Mouse (Mus musculus): ENCODE data around the gene Cmip.

Cmip gene

DNA sequence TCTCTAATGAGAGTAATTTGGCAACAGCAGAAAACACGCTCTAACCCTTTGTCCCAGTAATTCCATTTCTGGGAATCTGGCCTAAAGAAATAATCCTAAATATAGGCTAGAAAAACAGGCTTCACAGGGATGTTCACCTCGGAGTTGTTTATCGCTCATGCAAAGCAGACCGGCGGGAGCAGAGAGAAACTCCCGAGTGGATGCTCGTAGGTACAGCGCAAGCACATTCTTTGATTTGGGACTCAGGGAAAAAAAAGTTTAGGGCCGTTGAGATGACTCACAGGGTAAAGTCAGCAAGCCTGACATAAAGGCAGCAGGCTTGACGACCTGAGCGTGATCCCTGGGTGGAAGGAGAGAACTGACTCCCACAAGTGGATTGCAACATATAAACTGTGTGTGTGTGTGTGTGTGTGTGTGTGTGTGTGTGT lies 116.2 kb downstream of the Cmip start:
- DNase-seq (ENCODE audit: low read depth, low spot score): no peak

DNA sequence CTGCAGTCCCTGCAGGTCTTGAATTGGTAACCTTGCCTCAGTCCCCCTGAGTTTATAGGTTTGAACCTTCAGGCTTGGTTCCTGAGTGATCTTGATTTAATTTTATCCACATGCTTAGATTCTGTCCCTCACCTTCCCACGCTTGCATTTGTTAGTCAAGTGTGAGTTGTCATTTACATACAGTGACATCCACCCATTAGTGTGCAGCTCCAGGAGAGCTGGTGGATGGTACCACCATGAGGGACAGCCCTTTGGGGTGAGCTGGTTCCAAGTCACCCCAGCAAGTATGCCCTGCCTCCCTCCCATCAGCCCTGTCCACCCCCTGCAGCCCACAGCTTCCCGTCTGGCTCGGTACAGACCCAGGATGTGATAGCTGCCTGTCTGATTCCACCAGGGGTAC lies 117.2 kb downstream of the Cmip start:
- DNase-seq (ENCODE audit: low read depth, low spot score): no peak

DNA sequence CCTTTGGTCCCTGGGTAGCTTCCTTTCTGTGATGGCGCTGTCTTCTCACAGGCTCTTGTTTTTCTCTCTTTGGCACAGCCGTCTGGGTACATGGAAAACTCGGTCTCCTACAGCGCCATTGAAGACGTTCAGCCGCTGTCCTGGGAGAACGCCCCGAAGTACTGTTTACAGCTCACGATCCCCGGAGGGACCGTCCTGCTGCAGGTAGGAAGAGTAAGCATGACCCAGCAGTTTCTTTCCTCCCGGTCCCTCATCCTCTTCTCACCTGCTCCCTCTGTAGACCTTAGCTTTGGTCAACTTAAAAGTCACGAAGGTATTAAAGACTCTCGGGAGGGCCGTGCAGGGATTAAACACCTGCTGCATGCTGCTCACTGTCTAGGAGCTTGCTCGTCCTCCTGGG lies 120.1 kb downstream of the Cmip start:
- DNase-seq (ENCODE audit: low read depth, low spot score): no peak

DNA sequence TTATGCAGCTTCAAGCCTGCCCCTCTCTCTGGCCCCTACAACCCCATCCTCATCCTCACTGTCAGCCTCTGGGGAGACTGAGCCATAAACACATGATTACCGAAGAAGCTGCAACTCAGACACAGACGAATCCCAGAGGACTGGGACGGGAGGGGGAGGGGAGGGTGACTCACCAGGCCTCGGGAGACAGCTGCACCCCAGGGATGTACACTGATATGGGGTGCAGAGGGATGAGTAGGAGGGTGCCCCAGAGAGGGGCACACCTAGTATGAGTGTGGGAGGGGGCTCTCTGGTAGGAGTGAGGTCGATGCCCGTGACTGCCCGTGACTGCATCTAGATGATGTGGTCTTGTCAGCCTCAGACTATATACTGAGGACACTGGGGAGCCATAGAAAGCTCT lies 121.8 kb downstream of the Cmip start:
- DNase-seq (ENCODE audit: low read depth, low spot score): no peak

DNA sequence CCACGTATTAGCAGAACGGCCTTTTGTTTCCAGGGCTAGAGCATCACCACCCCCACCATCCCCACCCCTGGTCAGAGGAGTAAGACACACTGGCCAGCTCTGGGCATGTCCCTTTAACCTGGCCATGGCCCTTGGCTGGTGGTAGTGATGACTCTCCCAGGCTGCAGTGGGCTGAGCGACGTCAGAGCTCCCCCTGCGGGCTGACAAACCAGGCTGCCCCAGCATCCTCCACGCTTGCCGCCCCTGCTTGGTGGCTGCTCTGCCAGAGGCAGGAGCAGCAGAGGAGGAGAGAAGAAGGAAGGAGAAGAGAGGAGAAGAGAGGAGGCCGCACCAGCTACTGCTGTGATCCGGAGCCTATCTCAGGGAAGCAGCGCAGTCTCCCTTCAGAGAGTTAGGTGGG lies 122.3 kb downstream of the Cmip start:
- no peak for DNase-seq (ENCODE audit: low read depth, low spot score)

DNA sequence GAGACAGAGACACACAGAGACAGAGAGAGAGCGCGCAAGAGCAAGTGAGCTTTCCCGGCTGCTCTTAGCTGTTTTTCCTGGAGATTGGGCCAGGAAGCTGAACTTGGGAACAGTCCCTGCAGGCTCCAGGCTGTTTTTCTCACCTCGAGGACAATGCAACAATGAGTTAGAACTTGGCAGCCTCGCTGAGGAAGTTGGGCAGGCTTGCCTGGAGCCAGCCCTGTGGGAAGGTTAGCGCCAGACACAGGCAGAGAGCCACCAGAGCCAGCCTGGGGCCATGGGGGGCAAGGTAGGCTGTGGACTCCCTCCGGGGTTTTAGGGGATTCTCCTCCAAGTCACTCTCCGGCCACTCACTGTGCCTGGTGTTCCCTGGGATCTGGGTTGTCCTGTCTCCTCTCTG lies 123.9 kb downstream of the Cmip start:
- DNase-seq (ENCODE audit: low read depth, low spot score): no peak

DNA sequence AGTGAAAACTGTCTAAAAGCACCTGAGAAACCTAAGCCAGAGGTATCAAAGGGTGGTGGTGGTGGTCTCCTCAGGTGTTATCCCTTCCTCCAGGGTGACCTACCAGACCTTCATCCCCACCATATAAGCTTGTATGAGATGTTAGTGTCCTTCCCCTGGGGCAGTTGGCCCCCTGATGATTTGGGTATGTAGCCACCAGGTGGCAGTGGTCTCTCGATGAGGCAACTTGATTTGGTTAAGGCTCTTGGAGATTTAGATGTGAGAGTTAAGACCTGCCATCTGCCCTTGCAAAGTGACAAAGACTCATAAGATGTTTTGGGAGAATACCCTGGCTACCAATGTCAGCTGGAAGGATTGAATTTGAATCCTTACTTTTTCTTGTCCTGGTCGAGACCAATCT lies 129.3 kb downstream of the Cmip start:
- DNase-seq (ENCODE audit: low read depth, low spot score): peak; percentile 53

DNA sequence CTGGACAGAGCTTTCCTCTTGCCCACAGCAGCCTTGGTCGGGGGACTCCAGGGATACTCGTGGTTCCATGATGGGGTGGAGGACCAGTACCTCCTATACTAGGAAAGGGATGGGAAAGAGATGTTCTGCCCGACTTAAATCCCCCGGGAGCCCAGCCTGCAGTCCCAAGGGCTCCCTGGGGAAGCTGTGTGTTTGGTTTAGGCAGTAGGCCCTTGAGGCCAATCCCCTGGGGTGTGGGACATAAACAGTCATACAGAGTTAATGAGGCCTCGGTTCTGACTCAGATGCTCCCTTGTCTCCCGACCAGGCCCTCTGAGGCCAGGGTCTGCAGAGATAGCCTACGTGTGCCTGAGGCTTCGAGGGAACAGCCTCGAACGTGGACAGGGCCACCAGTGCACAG lies 130.8 kb downstream of the Cmip start:
- no peak for DNase-seq (ENCODE audit: low read depth, low spot score)

DNA sequence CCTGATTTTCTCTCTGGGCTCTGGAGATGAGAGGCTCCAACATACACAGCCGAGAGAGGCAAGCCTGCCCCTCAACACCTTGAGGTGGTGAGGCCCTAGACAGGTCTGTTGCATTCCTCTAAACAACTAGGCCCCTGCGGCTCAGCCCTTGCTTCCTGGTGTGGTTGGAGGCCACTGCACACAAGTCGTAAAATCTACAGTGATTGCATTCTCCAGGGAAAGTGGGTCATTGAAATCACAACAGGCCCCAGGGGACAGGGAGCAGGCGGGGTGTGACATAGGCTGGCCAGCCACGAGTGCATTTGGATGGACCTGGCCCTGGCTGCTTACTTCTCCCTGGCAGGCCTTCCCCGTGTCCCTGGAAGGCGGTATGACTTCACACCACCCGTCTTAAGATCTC lies 131.5 kb downstream of the Cmip start:
- DNase-seq (ENCODE audit: low read depth, low spot score): no peak

DNA sequence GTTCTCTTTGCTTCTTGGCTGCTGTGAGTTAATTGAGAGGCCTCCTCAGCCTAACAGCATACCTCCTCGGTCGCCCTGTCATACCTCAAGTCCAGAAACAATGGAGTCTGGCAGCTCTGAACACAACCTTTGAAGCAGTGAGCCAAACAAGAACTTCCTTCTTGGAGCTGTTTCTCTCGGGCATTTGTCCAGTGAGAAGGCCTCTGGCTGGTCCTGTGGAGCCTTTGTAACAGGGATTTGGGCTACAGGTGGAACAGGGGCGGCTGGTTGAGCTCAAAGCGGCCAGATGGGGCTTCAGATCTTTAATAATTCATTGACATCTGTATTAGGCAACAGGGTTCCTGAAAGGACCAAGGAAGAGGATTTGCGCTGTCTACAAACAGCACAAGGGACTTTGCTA lies 137.0 kb downstream of the Cmip start:
- no peak for DNase-seq (ENCODE audit: low read depth, low spot score)

DNA sequence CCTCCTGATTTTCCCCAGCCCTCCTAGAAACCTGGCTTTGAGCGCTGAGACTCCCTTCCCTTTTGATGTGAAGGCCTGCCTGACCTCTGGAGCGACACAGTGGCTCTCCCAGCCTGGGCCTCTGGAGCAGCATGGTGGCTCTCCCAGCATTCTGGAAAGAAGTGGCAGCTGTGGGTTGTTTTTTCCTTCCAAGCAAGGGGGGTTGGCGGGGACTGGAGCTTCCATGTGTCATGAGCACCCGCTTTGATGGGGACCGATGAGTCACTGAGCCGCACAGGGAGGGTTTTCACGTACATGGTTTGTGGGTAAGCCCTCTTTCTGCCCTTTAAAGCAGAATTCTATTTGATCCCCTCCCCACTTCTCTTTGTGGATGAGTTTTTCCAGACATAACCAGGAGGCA lies 138.2 kb downstream of the Cmip start:
- no peak for DNase-seq (ENCODE audit: low read depth, low spot score)

DNA sequence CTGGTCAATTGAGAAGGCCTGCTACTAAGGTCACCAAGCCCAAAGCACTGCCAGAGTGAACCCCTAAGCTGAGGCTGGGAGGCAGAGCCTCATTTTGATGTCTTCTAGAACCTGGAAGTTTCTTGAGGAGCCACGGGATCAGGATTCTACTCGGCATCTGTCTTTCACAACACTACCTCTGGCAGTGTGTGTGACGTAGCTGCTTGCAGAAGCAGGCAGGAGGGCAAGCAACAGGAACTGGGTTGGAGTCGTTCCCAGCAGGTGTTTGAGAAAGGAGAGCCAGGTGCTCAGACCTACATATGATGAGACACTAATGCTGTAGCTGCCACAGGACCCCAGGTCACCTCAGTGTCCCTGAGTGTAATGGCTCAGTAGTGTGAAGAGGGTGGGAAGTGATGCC lies 140.0 kb downstream of the Cmip start:
- no peak for DNase-seq (ENCODE audit: low read depth, low spot score)

DNA sequence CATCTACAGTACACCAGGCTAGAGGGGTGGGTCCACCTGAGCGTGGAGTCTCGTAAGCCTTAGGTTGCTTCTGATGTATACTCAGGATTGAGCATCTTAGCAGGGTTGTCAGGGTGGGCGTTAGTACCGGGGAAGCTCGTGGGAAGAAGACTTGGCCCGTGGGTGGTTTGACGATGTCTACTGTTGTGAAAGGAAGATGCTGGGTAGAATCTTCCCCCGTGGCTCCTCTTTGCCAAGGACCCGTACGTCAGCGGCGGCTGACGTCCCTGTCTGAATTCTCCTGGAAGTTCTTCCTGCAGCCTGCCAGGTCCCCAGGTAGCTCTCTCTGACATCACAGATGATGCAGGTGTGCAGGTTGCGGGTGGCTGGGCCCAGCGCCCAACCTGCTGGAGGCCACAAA lies 140.9 kb downstream of the Cmip start:
- DNase-seq (ENCODE audit: low read depth, low spot score): no peak

DNA sequence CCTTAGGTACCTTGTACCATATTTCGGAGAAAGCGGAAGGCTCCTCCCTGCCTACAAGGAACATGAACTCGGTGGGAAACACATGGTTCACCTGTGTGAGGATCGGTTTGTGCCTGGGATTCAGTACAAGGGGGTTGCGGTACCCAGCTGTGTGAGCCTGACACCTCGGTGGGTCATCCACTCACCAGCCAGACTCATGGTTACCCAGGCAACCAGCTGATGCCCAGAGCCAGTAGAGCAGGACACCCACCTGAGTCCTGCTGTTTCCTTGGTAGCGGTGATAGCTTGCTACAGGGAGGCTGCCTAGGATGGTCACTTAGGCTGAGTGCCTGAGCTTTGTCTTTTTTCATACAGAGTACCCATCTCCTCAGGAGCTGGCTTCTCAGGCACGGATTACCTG lies 142.4 kb downstream of the Cmip start:
- no peak for DNase-seq (ENCODE audit: low read depth, low spot score)

DNA sequence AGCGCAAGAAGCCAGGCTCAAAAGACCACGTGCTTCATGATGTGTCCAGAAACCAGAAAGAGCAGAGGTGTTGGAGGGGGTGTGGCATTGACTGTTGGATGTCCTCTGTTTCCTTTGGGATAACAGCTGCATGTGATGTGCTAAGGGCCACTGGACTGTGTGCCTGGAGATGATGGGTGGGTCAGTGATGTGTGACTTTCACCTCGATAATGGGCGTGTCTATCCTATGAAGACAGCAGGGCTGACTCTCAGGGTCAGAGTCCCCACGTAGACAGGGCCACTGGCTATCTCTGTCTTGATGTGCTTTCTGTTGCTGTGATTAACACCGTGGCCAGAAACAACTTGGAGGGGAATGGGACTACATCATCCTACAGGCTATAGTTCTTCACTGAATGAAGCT lies 144.0 kb downstream of the Cmip start:
- DNase-seq (ENCODE audit: low read depth, low spot score): no peak

DNA sequence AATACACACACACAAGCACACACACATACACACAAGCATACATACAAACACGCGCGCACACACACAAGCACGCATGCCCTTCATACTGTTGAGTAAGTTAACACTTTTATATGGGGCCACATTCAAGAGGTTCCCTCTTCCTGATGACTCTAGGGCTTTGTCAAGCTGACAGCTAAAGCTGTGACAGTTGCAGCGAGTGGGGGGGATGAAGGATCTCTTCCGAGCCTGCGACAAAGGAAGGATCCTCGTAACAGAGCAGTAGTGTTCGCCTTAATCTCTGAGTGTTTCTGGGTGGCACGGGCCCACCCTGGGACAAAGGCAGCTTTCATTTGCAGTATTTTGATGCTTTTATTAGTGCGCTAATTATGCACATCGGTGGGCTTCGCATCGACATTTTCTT lies 145.0 kb downstream of the Cmip start:
- DNase-seq (ENCODE audit: low read depth, low spot score): no peak

DNA sequence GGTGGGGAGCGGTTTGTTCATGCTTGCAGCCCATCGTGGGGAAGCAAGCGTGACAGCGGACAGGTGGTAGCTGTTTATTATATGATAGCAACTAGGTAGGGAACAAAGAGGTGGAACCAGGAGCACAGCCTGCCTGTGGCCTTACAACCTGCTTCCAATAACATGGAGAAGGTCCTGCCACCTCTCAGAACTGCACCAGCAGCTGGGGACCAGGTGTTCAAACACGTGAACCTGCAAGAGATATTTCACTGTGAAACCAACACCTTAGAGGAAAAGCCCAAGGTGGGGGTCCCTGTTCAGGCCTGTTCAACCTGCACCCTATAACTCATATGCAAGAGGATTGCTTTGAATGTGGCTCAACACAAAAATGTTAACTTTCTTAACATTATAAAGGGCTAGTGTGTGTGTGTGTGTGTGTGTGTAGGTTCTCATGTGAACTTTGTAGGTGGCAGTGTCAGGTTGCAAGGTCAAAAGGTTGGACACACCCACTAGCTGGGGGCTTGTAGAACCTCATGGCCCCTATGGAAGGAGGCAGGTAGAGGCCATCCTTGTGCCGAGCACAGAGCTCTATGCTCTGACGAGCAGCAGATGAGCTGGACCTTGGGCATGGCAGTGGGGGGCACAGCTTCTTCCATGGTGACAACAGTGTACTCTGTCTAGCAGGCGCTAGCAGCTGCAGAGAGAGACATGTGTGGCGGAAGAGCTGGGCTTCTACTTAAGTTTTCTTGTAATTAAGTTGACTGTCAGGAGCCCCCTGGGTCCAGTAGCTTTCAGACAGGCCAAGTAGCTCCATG lies 146.2 kb downstream of the Cmip start:
- DNase-seq (ENCODE audit: low read depth, low spot score): peak; percentile 39

DNA sequence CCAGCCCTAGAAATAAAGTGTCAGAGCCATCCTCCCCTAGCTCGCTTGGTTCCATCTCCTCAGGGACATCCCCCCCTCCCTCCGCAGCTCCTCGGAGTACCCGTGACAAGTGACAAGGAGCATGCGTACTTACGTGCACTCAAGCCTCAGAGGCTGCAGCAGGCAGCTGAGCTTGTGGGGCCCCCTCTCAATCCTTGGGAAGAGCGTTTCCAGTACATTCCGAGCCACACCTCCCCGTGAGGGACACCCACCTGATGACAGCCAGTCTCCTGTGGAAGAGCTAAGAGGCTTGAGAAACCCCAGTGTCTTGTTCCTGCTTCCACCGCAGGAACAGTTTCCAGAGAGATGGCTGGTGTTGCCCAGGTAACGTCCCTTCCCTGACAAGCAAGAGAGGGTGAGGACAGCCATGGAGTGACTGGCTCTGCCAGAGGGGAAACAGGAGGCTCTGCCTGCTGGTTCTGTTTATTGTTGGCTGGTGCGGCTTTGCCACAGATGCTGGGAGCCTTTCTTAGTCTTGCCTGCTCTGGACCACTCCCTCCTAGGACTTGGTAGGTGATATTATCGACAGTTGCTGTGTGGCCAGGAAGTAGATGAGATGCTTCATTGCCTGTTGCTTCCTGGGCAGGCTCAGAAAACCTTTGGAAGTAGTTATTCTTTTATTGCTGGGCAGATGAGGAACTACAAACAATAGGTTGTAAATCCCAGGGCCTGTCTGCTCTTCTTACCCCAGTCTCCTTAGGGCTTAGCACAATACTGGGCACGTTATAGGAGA lies 147.0 kb downstream of the Cmip start:
- peak; percentile 46 for DNase-seq (ENCODE audit: low read depth, low spot score)

DNA sequence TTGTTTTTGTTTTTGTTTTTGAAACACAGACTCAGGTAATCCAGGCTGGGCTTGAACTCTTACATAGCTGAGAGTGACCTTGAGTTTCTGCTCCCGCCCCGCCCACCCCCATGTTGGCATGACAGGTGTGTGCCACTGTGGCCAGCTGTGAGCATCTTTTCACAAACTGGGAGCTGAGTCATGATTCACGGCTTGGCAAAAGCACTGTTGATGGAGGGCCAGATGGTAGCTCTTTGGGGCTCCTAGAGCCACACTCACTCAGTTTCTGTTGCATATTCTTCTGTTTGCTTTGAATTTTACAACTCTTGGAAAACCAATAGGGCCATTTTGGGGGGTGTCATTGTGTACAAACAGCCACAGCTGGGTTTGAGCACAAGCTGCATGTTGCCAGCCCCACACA lies 149.2 kb downstream of the Cmip start:
- DNase-seq (ENCODE audit: low read depth, low spot score): no peak

DNA sequence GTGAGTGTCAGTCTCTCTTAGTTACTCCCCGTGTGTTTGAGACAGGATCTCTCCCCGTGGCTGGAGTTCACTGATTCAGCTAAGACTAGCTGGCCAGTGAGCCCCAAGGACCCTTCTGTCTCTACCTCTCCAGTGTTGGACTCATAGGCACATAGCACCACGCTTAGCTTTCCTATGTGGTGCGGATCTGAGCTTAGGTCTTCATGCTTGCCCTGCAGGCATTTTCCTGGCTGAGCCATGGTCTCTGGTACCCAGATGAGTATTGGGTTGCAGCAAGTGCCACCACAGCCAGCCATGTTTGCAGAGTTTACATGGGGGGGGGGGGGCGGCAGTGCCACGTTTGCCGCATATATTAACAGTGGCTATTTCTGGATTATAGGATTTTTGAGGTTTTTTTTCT lies 151.8 kb downstream of the Cmip start:
- DNase-seq (ENCODE audit: low read depth, low spot score): no peak

DNA sequence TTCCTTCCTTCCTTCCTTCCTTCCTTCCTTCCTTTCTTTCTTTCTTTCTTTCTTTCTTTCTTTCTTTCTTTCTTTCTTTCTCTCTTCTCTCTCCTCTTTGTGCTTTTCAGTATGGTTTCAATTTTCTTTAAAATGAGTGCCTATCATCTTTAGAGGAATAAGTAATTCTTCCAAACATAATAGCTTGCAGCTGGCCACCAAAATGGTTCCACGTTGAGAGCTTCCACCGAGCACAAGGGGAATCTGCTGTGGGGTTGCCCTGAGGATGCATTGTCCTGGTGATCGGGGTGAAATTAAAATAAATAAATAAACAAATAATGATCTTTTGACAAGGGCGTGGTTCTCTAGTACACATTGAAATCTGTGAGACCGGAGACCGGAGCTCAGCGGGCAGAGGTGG lies 152.2 kb downstream of the Cmip start:
- DNase-seq (ENCODE audit: low read depth, low spot score): no peak

DNA sequence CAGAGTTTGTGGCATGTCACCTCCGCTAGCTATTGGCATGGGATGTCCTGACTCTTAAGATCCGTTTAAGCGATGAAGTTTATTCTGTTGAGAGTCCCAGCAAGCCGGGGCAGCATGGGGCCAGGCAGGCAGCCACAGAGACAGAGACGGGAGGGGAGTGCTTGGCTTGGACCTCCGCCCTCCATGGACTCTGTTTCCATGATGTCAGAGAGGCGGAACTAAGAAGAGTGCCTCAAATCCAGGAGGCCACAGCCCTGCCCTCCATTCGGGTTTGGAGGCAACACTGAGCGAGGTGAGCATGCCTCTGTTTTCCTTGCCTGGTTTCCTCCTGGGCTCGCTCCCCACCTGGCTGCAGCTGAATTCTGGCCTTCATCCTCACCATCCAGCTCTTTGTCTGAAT lies 153.5 kb downstream of the Cmip start:
- peak; percentile 36 for DNase-seq (ENCODE audit: low read depth, low spot score)

DNA sequence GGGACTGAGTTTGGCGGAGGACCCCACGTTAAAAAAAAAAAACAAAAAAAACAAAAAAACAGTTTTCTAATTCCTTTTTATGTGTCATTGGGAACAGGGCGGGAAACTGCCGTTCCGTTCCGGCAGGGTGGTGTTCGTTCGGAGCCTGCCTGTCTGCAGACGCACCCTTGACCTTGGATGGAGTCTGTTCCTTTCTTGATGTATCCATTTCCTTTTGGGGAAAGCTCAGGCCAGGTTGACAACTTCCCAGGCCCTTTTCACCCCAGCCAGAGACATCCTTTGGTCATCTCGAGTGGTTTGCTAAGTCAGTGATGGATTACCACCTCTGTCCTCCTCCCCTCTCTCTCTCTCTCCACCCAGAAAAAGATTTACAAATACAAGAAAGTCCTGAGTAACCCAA lies 154.0 kb downstream of the Cmip start:
- DNase-seq (ENCODE audit: low read depth, low spot score): no peak

Measured in R1 (cell line).